Mouse (Mus musculus) lung, postnatal 0 days (tissue): Measurements from ENCODE around the gene Olfr267.

Experiments used
- CTCF ChIP-seq: IDR thresholded peaks from 2 replicates; pipeline ENCODE4 v1.5.1; 2016; ENCODE audit warnings: antibody characterized with exemption, mild to moderate bottlenecking
- EP300 ChIP-seq: IDR thresholded peaks from 2 replicates; pipeline ENCODE4 v1.6.1; 2016; ENCODE audit warnings: antibody characterized with exemption, mild to moderate bottlenecking, control low read depth

- TF ChIP-seq CTCF = peak; percentile 66
- TF ChIP-seq EP300 = no peak
Observed at GRCm38 (mm10) chr4:58749510-58749909, 38.0 kb downstream of the Olfr267 start.
